20 mouse cellular contexts compared by ENCODE assay signal in genomic region chr4:125474903-125475302, GRCm38 (mm10). TPM values are rescaled to one million over a fixed set of nuclear protein-coding genes. Genes with fewer than 3 reads are reported as not detected.
DNase-seq lines count a peak whose midpoint lies in the region; ATAC-seq and TF ChIP-seq lines count a peak whose summit lies in the region.
"Had no signal": no experiment of that assay in that cellular context is flagged by ENCODE, and none has a peak within 500 bp of the region (broad histone marks: within the 10 kb centered on the region; RNA-seq: fewer than 3 reads in every experiment).

No protein-coding gene starts in this region.

- H3K4me3 ChIP-seq in forebrain, postnatal 0 days (ENCODE audit: low read depth, low read length): no peak overlapping the region

- no peaks in the 10 kb centered on the region for H3K36me3 ChIP-seq in forebrain, postnatal 0 days (ENCODE audit: insufficient read depth)
- H3K36me3 ChIP-seq: G1E had no signal

- no peak overlapping the region for H3K9ac ChIP-seq in forebrain, postnatal 0 days

- ATAC-seq in frontal cortex, adult (ENCODE audit: low TSS enrichment): peak; percentile 55; the same call in 1 of the 2 replicates
- ATAC-seq in forebrain, postnatal 0 days: no peak
- ATAC-seq: activated CD4-positive, CD25-positive, alpha-beta regulatory T cell, adult 4 months; CD4-positive, CD25-positive, alpha-beta regulatory T cell, adult 4 months; Patski had no signal

- H3K4me2 ChIP-seq in forebrain, postnatal 0 days (ENCODE audit: low read depth): no peak overlapping the region

- no peaks in the 10 kb centered on the region for H3K9me3 ChIP-seq in forebrain, postnatal 0 days (ENCODE audit: low read length)

- H3K4me1 ChIP-seq in forebrain, postnatal 0 days (ENCODE audit: insufficient read depth): peaks cover 10% of the 10 kb centered on the region; the same call in 1 of the 2 replicates

- DNase-seq in frontal cortex, postnatal 36 days (ENCODE audit: low spot score in 2 of 2): no peak
- peak; percentile 63 for DNase-seq in brain, adult 2 months (ENCODE audit: low read depth, low spot score)
- DNase-seq in forebrain, postnatal 0 days: no peak
- DNase-seq: adrenal gland, adult 2 months; adrenal gland, adult 8-10 months; adrenal gland, postnatal 10 days; adrenal gland, postnatal 14 days; adrenal gland, postnatal 25 days; adrenal gland, postnatal 36 days; B cell, adult 2 months; cerebellum, adult 11 months; cerebellum, adult 11-12 months; cerebellum, adult 18-20 months; cerebellum, adult 2 months had no signal

- no peak overlapping the region for H3K27ac ChIP-seq in forebrain, postnatal 0 days (ENCODE audit: low read depth, low read length)

- no peak for TF ChIP-seq CTCF in forebrain, postnatal 0 days (IDR thresholded peaks at IDR 0.05; ENCODE audit: low read depth)

- H3K27me3 ChIP-seq in forebrain, postnatal 0 days (ENCODE audit: insufficient read depth, low read length): no peaks in the 10 kb centered on the region
- H3K27me3 ChIP-seq: CH12.LX had no signal

- WGBS in forebrain, postnatal 0 days: 57% methylated on average over 4 of the region's 4 CpGs

RNA-seq across cellular contexts. Expression of gene Grik3, which starts 15.6 kb away (rescaled TPM):
- total RNA-seq in forebrain, postnatal 0 days (2014; rRNA removed): 21.5 and 23.1 TPM in 2 replicates
- 2.8 and 4.3 TPM in 2 replicates for polyA plus RNA-seq in forebrain, postnatal 0 days (2015; fragmentation: Nextera tagmentation; extraction: Ambion mirVana)
- total RNA-seq: CH12.LX had no signal
- polyA plus RNA-seq: activated CD4-positive, CD25-positive, alpha-beta regulatory T cell, adult 4 months; CD4-positive, CD25-positive, alpha-beta regulatory T cell, adult 4 months; G1E; Patski had no signal
